Mouse (Mus musculus): Measurements from ENCODE around the gene En2.

DNA sequence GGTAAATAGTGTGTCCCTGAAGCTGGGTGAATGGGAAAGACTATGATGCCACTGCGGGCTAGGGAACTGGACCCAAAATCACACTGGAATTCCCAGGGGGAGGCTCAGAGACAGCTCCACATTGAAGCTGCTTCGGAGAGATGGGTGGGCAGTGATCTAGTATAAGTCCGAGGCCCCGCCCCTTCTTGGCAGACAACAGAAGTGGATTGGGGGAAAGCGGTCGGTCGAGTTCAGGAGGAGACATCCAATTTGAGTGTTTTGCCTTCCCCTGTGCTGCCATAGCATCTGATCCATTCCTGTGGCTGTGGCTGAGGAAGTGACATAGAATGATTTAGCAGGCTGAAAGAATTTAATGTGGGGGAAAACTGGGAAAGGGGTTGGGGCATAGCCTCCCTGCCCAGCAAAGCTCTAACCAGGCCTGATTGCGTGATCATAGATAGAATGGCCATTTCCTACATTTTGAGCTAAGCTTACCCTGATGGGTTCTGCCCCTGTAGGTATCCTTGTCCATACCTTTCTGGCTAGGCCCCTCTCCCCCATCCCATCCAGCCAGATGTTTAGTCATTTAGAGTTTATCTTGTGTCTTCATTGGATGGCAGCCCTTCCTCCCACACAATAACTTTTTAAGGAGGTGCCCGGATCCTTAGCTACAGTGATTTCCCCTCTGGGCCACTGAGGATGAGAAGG lies 8.3 kb upstream of the En2 start:
- no peak for TF ChIP-seq CTCF (IDR thresholded peaks at IDR 0.05; ENCODE audit: borderline replicate concordance, insufficient read depth, low read depth, low read length)
- no peak for TF ChIP-seq POLR2A (IDR thresholded peaks at IDR 0.05; ENCODE audit: borderline replicate concordance, insufficient read depth, low read length)
